Mouse (Mus musculus) kidney, adult 2 months (tissue): Measurements from ENCODE around the gene Lgals8.

Source experiments
- CTCF ChIP-seq: fragments of 200-500 bp; conservative IDR thresholded peaks from 2 replicates; pipeline ENCODE4 v1.5.1; 2011; ENCODE audit warnings: low read depth, mild to moderate bottlenecking, control low read depth, low read length, moderate library complexity, mixed read lengths; ENCODE audit not compliant: insufficient read depth, insufficient read length
- POLR2A ChIP-seq: fragments of 200-500 bp; IDR thresholded peaks from one replicate; pipeline ENCODE4 v1.6.1; 2011; ENCODE audit warnings: low read depth, low read length, control low read depth

DNA sequence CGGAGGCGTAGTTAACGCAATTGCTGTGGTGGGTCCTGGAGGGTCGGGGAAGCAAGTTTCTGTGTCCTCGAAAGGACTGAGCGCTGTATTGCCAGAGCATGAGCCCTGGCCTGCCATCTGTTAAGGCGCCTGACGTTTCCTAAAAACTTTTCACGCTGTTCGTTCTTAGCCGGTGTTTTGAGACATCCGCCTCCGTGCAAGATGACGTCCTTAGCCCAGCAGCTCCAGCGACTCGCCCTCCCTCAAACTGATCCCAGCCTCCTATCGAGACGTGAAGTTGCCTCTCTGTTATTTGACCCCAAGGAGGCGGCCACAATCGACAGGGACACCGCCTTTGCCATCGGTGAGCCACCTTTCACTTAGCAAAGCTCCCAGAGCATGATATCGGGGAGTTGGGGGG lies 69.2 kb downstream of the Lgals8 start:
- TF ChIP-seq CTCF (no peak), POLR2A (no peak)
